Mouse (Mus musculus) liver, embryonic 11.5 days (tissue): ENCODE results near the gene Abhd14a. TPM values are rescaled to one million over a fixed set of nuclear protein-coding genes. Genes with fewer than 3 reads are reported as not detected.

ENCODE experiments used
- ATAC-seq: fragments of 200-750 bp; cut with Nextera tagmentation; replicated peaks from 2 replicates; pipeline ENCODE4 v1.8.0; 2017; ENCODE audit warnings: moderate number of reproducible peaks, mild to moderate bottlenecking, moderate TSS enrichment, moderate library complexity; ENCODE audit not compliant: low FRiP score
- DNase-seq: peaks from one replicate; pipeline ENCODE4 v3.0.0-alpha.2; 2017; ENCODE audit warnings: low spot score
- H3K27ac ChIP-seq: fragments of 300-500 bp; sonication (generic); 2 replicates; pipeline ENCODE4 v1.5.1; 2014; ENCODE audit warnings: mild to moderate bottlenecking, low read depth, low read length, control low read depth
- H3K27me3 ChIP-seq: fragments of 300-500 bp; sonication (generic); replicated peaks from 2 replicates; pipeline ENCODE4 v1.6.1; 2014; ENCODE audit warnings: low read length, mixed read lengths; ENCODE audit not compliant: control insufficient read depth, insufficient read depth
- H3K36me3 ChIP-seq: fragments of 300-500 bp; sonication (generic); 2 replicates; pipeline ENCODE4 v1.6.1; 2014; ENCODE audit warnings: mild to moderate bottlenecking, low read length, moderate library complexity, mixed read lengths; ENCODE audit not compliant: control insufficient read depth, insufficient read depth
- H3K4me1 ChIP-seq: fragments of 300-500 bp; sonication (generic); replicated peaks from 2 replicates; pipeline ENCODE4 v1.6.1; 2014; ENCODE audit warnings: low read length, mixed read lengths; ENCODE audit not compliant: control insufficient read depth, insufficient read depth
- H3K4me2 ChIP-seq: fragments of 300-500 bp; sonication (generic); 2 replicates; pipeline ENCODE4 v1.6.1; 2014; ENCODE audit warnings: mild to moderate bottlenecking, control low read depth, moderate library complexity
- H3K4me3 ChIP-seq: fragments of 300-500 bp; sonication (generic); 2 replicates; pipeline ENCODE4 v1.5.1; 2014; ENCODE audit warnings: low read depth, low read length, control low read depth
- H3K9ac ChIP-seq: fragments of 300-500 bp; sonication (generic); 2 replicates; pipeline ENCODE4 v1.6.1; 2014; ENCODE audit warnings: low read depth, low read length, control low read depth
- H3K9me3 ChIP-seq: fragments of 300-500 bp; sonication (generic); 2 replicates; pipeline ENCODE4 v1.6.1; 2016; ENCODE audit warnings: low read length, inconsistent platforms, mixed read lengths; ENCODE audit not compliant: control insufficient read depth
- WGBS: fragments of 180-500 bp; shearing (Covaris S2); extraction: QIAGEN DNeasy Blood & Tissue Kit; methylation state at CpG from one replicate; pipeline ENCODE4 v1.1.7; 2014; 5-methylcytosine and 5-hydroxymethylcytosine counted together
- polyA plus RNA-seq: library from polyadenylated mRNA; unstranded; fragments of >200 nt; fragmentation: Nextera tagmentation; extraction: Ambion mirVana; gene quantifications from 2 replicates; pipeline ENCODE4 v1.2.1, GENCODE M21; 2014

Gene Abhd14a
- polyA plus RNA-seq, 1 experiment from 2014 or later = 54.0 TPM

DNA sequence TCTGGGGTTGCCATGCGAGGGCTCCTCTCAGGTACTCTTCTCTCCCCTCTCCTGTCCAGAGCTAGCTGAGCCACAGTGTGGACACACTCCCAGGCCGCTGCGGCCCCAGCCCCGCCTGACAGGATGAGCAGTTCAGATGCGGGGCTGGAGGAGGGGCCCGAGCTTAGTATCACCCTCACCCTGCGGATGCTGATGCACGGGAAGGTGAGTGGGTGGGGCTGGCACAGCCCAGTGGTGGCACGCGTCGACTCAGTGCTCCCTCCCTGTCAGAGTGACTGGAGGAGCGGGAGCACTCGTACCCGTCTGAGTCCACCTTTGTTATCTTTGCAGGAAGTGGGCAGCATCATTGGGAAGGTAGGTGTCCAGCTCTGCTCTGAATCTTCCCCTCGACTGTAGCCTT is 12.5 kb upstream of the Abhd14a start:
- peaks cover 15% of the 10 kb centered on the region for H3K36me3 ChIP-seq
- H3K4me1 ChIP-seq = peaks cover 29% of the 10 kb centered on the region
- no peak overlapping the region for H3K9ac ChIP-seq

DNA sequence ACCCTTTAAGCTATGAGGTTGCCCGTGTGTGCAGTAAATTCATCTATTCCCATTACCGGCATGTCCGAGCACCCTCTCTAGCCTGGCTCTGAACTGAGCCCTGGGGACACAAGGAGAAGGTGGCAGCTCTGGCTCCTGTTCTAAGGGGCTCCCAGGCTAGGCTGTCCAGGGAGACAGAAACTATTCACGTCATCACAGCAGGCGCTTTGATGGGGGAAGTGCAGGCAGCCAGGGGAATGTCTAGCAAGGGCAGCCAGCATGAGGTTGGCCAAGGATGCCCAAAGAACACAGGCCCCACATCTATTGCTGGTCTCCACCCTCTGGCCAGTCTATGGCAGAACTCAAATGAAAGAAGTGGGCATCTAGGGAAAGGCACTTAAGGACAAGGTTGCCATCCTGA is 10.4 kb upstream of the Abhd14a start:
- no peak for ATAC-seq

More for the DNA sequence above, 12.5 kb upstream of the Abhd14a start:
- Histone ChIP-seq H3K27me3 (peaks cover 16% of the 10 kb centered on the region), H3K9me3 (no peaks in the 10 kb centered on the region), H3K4me3 (no peak overlapping the region), H3K4me2 (no peak overlapping the region), H3K27ac (no peak overlapping the region)
- ATAC-seq (no peak), DNase-seq (no peak)
- WGBS = 78% methylated on average over 15 of the region's 15 CpGs

DNA sequence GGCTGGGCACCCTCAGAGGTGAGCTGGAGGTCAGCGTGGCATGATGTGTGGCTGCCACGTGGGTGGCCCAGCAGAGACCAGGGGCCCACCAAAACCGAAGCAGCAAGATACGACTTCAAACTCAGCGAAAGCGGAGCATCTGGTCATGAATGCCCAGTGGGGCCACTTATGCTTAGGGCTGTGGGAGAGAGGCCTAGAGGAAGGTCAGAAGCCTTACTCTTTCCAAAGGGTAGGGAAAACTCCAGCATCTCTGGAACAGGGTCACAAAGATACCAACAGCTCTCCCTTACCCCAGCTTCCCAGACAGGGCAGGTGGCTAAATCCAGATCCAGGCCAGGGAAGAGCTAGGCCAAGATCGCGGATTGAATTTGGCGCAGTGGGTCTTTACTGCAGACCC is 9.7 kb upstream of the Abhd14a start:
- DNase-seq (no peak), ATAC-seq (no peak)
- H3K27me3 ChIP-seq = no peaks in the 10 kb centered on the region
- H3K4me2 ChIP-seq = peak overlapping the region; percentile 91
- H3K9ac ChIP-seq = no peak overlapping the region
- H3K4me3 ChIP-seq = no peak overlapping the region
- peaks cover 38% of the 10 kb centered on the region for H3K4me1 ChIP-seq
- 72% methylated on average over 9 of the region's 9 CpGs for WGBS
- H3K27ac ChIP-seq = 0 out of 2 replicates have a peak overlapping the region, but pooled peaks have one; percentile 8
- peaks cover 12% of the 10 kb centered on the region for H3K36me3 ChIP-seq
- no peaks in the 10 kb centered on the region for H3K9me3 ChIP-seq

More for the DNA sequence above, 10.4 kb upstream of the Abhd14a start:
- no peaks in the 10 kb centered on the region for H3K9me3 ChIP-seq
- no peaks in the 10 kb centered on the region; the same call in 1 of the 2 replicates for H3K27me3 ChIP-seq
- no peak for DNase-seq
- no peak overlapping the region for H3K27ac ChIP-seq
- no peak overlapping the region for H3K9ac ChIP-seq
- H3K4me1 ChIP-seq = peaks cover 33% of the 10 kb centered on the region
- WGBS = 77% methylated on average over 5 of the region's 5 CpGs
- H3K4me2 ChIP-seq = no peak overlapping the region
- peaks cover 13% of the 10 kb centered on the region for H3K36me3 ChIP-seq
- H3K4me3 ChIP-seq = no peak overlapping the region

DNA sequence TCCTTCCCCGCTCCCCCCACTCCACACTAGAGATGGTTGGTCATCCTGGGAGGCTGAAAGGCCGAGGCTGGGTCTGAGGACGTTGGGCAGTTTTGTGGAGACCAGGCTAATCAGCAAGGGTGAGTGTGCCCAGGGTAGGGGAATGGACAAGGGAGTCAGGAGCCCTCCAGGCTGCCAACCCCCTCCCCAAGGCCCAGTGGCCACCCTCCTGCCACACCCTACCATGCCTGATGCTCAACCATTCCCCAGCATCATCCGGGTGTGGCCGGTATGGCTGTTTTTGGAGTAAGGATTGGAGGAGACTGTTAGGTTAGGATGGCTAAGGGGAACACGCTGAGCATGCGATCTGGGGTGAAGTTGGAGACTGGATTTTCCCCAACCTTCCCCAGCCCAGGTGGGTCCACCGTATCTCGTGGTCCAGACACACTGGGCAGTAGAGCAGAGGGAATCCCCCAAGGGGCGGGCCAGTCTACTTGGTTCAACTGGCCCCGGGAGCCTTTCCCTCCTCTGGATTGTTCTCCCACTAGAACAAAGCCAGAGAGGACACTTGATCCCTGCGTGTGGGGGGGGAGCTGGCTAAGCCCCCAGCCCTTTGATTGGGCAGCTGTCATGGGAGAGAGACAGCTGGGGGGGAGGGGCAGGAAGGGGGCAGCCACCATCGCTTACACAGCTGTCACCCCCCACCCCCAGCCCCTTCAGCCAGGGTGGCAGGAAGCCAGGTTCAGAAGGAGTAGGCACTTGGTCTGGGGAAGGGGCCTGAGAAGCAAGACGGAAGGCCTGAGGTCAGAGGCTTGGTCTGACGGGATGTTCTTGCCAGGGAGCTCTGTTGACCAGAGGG is 9.1 kb upstream of the Abhd14a start:
- Histone ChIP-seq H3K27me3 (no peaks in the 10 kb centered on the region), H3K4me1 (peaks cover 38% of the 10 kb centered on the region), H3K9ac (no peak overlapping the region), H3K4me3 (peak overlapping the region; percentile 75), H3K4me2 (peak overlapping the region; percentile 91), H3K9me3 (no peaks in the 10 kb centered on the region), H3K27ac (peak overlapping the region; percentile 19; the same call in 1 of the 2 replicates), H3K36me3 (peaks cover 7% of the 10 kb centered on the region)
- ATAC-seq (no peak), DNase-seq (no peak)
- WGBS = 56% methylated on average over 14 of the region's 15 CpGs

DNA sequence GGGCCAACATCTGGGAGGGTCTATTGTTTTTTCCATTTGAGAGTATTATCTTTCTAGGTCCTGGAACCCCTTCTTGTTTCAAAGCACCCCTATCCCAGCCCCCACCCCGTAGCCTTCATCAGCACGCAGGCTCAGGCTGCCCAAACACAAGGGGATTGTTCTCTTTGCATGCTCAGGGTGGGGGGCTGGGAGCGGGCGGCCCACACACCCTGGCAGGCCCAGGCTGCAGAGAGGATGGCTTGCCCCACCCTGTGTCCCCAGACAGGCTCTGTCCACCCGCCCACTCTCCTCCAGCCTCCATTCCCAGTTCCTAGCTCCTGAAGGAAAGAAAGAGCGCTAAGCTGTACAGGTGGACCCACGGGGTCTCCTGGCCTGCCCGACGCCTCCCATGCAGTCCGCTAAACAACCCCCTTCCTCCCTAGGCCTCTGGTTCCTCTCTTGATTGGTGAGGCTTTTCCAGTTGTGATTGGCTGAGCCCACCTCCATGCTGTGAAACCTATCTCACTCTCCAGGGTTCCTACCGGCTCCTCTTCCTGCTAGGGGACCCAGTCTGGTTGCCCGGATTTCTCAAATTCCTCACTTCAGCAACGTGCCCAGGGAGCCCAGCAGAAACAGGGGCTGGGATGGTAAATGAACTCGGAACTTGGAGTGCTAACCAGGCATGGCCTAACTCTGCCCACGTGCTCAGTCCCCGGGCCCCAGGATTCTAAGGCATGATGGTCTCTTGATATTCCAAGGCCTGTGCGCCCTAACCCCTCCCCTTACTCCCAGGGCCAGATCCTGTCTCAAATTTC is 7.6 kb upstream of the Abhd14a start:
- Histone ChIP-seq H3K36me3 (peaks cover 2% of the 10 kb centered on the region; the same call in 1 of the 2 replicates), H3K4me1 (peaks cover 49% of the 10 kb centered on the region), H3K9me3 (no peaks in the 10 kb centered on the region), H3K27me3 (no peaks in the 10 kb centered on the region), H3K27ac (peak overlapping the region; percentile 52), H3K4me3 (peak overlapping the region; percentile 75), H3K9ac (peak overlapping the region; percentile 73), H3K4me2 (peak overlapping the region; percentile 91)
- 12% methylated on average over 17 of the region's 17 CpGs for WGBS
- ATAC-seq = peak; percentile 10; the same call in 1 of the 2 replicates
- DNase-seq = no peak

DNA sequence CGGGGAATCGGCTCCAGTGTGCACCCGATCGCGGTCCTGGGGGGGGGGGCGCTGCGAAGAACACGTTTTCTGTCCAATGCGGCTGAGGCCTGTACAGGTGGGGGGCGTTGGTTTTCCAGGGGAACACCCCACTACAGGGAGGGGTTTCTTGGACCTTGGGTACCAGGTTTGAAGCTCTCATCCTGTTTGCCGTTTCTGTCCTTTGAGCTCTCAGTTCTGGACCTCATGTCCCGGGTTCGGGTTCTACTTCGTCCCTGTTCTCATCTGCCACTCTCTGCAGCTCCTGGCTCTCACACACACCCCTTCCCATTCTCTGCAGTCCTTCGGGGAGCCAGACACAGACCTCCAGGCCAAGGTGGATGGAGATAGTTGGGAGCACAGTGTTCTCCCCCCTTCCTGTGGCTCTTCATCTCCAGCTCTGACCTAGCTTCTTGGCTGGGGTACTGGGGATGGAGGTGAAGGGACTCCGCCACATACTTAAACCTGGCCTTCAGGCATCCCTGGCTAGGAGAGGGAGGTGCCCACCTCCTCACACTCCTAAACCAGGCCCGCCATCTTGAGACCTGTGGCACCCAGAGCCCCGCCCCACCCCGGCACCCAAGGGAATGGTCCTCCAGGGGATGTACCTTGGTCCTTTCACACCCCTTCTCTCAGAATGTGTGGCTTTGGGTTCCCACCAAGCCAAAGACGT is 6.7 kb upstream of the Abhd14a start:
- no peak for DNase-seq
- peak; percentile 11 for ATAC-seq
- peak overlapping the region; percentile 75 for H3K4me3 ChIP-seq
- peak overlapping the region; percentile 73 for H3K9ac ChIP-seq
- no peaks in the 10 kb centered on the region for H3K9me3 ChIP-seq
- H3K36me3 ChIP-seq = no peaks in the 10 kb centered on the region
- H3K4me1 ChIP-seq = peaks cover 53% of the 10 kb centered on the region
- WGBS = 6% methylated on average over 15 of the region's 20 CpGs
- no peaks in the 10 kb centered on the region for H3K27me3 ChIP-seq
- H3K27ac ChIP-seq = peak overlapping the region; percentile 52
- H3K4me2 ChIP-seq = peak overlapping the region; percentile 91

DNA sequence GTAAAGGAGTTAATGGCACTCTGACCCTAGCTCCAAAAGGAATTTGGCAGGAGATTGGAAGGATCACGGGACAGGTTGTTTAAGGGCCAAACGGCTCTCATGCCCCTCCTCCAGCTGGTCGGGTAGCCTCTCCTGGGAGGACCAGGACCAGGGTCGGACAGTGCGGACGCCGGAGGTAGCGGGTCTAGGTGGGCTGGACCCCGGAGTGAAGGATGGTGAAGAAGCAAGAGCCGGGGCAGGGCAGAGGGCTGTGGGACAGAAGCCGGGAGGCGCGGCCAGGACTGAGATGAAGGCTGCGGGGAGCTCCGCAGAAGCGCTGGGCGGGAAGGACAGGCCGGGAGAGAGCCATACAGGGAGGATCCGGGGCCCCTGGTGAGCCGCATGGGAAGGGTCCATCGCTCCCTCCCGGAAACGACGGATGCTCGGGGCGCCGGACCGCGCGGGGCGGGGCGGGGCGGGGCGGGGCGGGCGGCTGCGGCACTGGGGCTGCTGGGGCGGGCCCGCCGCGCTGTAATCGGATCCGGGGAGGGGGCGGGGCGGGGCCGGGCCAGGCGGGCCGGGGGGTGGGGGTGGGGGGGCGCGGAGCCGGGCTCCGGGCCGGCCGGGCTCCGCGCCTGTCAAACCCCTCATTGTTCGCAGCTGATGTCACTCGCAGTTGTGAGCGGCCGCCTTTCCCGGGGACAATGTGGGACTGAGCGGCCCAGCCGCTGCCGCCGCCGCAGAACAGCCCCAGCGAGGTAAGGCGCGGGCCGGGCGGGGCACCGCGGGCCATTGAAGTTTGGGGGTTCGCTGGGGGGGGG is 6.0 kb upstream of the Abhd14a start, which contains the start of gene Pcbp4:
Gene Pcbp4 (plus strand): TSS at position 21 of the 800 bp plus-strand sequence.
- WGBS = 2% methylated on average over 55 of the region's 74 CpGs
- H3K4me3 ChIP-seq = peak within 1 kb of the TSS; percentile 75
- peak within 1 kb of the TSS; percentile 91 for H3K4me2 ChIP-seq
- peak; percentile 81 for DNase-seq
- H3K27ac ChIP-seq = peak within 1 kb of the TSS; percentile 83
- no peaks in the 10 kb centered on the region for H3K9me3 ChIP-seq
- H3K4me1 ChIP-seq = peaks cover 59% of the 10 kb centered on the region
- no peaks in the 10 kb centered on the region for H3K36me3 ChIP-seq
- ATAC-seq = peak; percentile 70
- H3K27me3 ChIP-seq = no peaks in the 10 kb centered on the region
- peak within 1 kb of the TSS; percentile 73 for H3K9ac ChIP-seq
